Mouse (Mus musculus) lung, adult 2 months (tissue): ENCODE data around the gene Usp8.

Experiments
- CTCF ChIP-seq: fragments of 200-500 bp; IDR thresholded peaks from 2 replicates; pipeline ENCODE4 v1.5.1; 2011; ENCODE audit warnings: mild to moderate bottlenecking, low read length, control low read depth; ENCODE audit not compliant: insufficient read depth
- POLR2A ChIP-seq: fragments of 200-500 bp; IDR thresholded peaks from 2 replicates; pipeline ENCODE4 v1.6.1; 2011; ENCODE audit warnings: low read depth, mild to moderate bottlenecking, control low read depth, low read length, borderline replicate concordance; ENCODE audit errors: extremely low read depth

DNA sequence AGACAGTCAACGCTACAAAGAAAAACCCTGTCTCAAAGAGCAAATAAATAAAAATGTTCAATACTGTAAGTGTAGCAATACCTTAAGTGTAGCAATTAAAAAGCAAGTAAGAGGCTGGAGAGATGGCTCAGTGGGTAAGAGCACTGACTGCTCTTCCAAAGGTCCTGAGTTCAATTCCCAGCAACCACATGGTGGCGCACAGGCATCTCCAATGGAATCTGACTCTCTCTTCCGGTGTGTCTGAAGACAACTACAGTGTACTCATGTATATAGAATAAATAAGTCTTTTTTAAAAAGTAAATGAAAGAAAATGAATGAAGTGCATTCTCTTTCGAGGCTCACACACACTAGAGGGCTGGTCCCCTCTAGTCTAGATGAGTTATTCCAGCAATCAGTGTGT, 61.1 kb downstream of the Usp8 start:
- TF ChIP-seq CTCF (no peak), POLR2A (no peak)
